Mouse (Mus musculus) limb, embryonic 11.5 days (tissue): ENCODE results near the gene Msh5. TPM values are rescaled to one million over a fixed set of nuclear protein-coding genes. Genes with fewer than 3 reads are reported as not detected.

ENCODE experiments used
- ATAC-seq: fragments of 200-750 bp; cut with Nextera tagmentation; 2 replicates; pipeline ENCODE4 v1.8.0; 2017; ENCODE audit warnings: low read depth; ENCODE audit not compliant: insufficient number of reproducible peaks, low FRiP score, low TSS enrichment
- DNase-seq: peaks from one replicate; pipeline ENCODE4 v3.0.0-alpha.2; 2015; ENCODE audit warnings: low spot score
- H3K27ac ChIP-seq: fragments of 300-500 bp; sonication (generic); replicated peaks from 2 replicates; pipeline ENCODE4 v1.5.1; 2014; ENCODE audit warnings: low read depth, mild to moderate bottlenecking, low read length
- H3K27me3 ChIP-seq: fragments of 300-500 bp; sonication (generic); 2 replicates; pipeline ENCODE4 v1.6.1; 2014; ENCODE audit warnings: mild to moderate bottlenecking, low read length, mixed read lengths; ENCODE audit not compliant: control insufficient read depth, insufficient read depth
- H3K36me3 ChIP-seq: fragments of 300-500 bp; sonication (generic); 2 replicates; pipeline ENCODE4 v1.6.1; 2014; ENCODE audit warnings: mild to moderate bottlenecking, low read length, moderate library complexity, mixed read lengths; ENCODE audit not compliant: control insufficient read depth, insufficient read depth
- H3K4me1 ChIP-seq: fragments of 300-500 bp; sonication (generic); 2 replicates; pipeline ENCODE4 v1.6.1; 2014; ENCODE audit warnings: low read length, mixed read lengths; ENCODE audit not compliant: control insufficient read depth, insufficient read depth
- H3K4me2 ChIP-seq: fragments of 300-500 bp; sonication (generic); 2 replicates; pipeline ENCODE4 v1.6.1; 2014; ENCODE audit warnings: low read depth, mild to moderate bottlenecking, moderate library complexity; ENCODE audit not compliant: severe bottlenecking
- H3K4me3 ChIP-seq: fragments of 300-500 bp; sonication (generic); 2 replicates; pipeline ENCODE4 v1.5.1; 2014; ENCODE audit warnings: low read depth, low read length
- H3K9ac ChIP-seq: fragments of 300-500 bp; sonication (generic); 2 replicates; pipeline ENCODE4 v1.6.1; 2014; ENCODE audit warnings: mild to moderate bottlenecking, low read length
- H3K9me3 ChIP-seq: fragments of 300-500 bp; sonication (generic); 2 replicates; pipeline ENCODE4 v1.6.1; 2016; ENCODE audit warnings: low read length; ENCODE audit not compliant: control insufficient read depth
- WGBS: fragments of 180-500 bp; shearing (Covaris S2); extraction: QIAGEN DNeasy Blood & Tissue Kit; methylation state at CpG from one replicate; pipeline ENCODE4 v1.1.7; 2014; 5-methylcytosine and 5-hydroxymethylcytosine counted together
- polyA plus RNA-seq: library from polyadenylated mRNA; unstranded; fragments of >200 nt; fragmentation: Nextera tagmentation; extraction: Ambion mirVana; gene quantifications from 2 replicates; pipeline ENCODE4 v1.2.1, GENCODE M21; 2014

Msh5 gene
- polyA plus RNA-seq, result 3.5 and 3.7 TPM in 2 replicates

DNA sequence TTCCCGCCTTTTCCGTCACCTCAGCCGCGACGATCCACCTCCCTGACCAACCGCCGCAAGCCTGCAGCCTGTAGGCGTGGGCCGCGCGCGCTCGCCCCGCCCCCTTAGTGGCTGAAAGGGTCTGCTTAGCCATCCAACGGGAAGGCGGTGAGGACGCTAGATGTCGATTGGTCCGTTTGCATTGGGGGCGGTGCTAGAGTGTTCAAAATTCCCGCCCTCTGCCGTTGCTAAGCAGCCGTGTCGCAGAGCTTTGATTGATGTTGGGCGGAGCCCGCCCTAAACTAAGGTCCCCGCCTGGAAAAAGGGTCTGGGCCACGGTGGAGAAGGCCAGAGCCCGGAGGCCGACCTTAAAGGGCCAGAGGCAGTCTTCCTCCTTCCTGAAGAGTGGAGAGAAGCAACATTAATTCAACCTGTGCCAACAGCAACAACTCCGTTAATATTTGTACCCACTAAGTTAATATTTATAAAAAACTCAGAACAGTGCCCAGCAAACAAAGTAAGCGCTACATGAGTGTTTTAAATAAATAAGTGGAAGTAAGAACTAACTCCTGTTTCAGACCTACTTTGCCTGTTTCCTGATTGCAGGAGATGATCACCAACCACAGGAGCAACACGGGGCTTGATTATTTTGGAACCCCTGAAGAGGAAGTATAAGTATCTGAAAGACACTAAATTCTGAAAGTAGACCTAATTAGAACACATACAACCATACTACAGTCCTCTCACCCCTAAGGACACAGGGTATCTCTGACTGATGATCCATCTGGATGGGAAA lies at the start of gene Msh5:
Msh5 (minus strand) TSS at position 65 of the 775 bp plus-strand sequence.
- Histone ChIP-seq H3K4me2 (peak within 1 kb of the TSS; percentile 99), H3K27me3 (no peaks in the 10 kb centered on the region), H3K4me3 (peak within 1 kb of the TSS; percentile 54), H3K4me1 (peaks cover 24% of the 10 kb centered on the region), H3K36me3 (no peaks in the 10 kb centered on the region), H3K9ac (peak within 1 kb of the TSS; percentile 87), H3K9me3 (no peaks in the 10 kb centered on the region), H3K27ac (peak within 1 kb of the TSS; percentile 63)
- DNase-seq (peak; percentile 99), ATAC-seq (peak; percentile 96)
- WGBS, result 3% methylated on average over 33 of the region's 33 CpGs

GRCm38 (mm10) chr17:35094475-35095365 lies 48.2 kb upstream of the Msh5 start:
- Histone ChIP-seq H3K36me3 (peaks cover 16% of the 10 kb centered on the region), H3K27me3 (no peaks in the 10 kb centered on the region), H3K4me1 (no peaks in the 10 kb centered on the region), H3K4me2 (no peak overlapping the region), H3K27ac (no peak overlapping the region), H3K9ac (no peak overlapping the region), H3K4me3 (no peak overlapping the region), H3K9me3 (no peaks in the 10 kb centered on the region)
- WGBS, result 89% methylated on average over 15 of the region's 15 CpGs
- DNase-seq, result no peak
- no peak for ATAC-seq

DNA sequence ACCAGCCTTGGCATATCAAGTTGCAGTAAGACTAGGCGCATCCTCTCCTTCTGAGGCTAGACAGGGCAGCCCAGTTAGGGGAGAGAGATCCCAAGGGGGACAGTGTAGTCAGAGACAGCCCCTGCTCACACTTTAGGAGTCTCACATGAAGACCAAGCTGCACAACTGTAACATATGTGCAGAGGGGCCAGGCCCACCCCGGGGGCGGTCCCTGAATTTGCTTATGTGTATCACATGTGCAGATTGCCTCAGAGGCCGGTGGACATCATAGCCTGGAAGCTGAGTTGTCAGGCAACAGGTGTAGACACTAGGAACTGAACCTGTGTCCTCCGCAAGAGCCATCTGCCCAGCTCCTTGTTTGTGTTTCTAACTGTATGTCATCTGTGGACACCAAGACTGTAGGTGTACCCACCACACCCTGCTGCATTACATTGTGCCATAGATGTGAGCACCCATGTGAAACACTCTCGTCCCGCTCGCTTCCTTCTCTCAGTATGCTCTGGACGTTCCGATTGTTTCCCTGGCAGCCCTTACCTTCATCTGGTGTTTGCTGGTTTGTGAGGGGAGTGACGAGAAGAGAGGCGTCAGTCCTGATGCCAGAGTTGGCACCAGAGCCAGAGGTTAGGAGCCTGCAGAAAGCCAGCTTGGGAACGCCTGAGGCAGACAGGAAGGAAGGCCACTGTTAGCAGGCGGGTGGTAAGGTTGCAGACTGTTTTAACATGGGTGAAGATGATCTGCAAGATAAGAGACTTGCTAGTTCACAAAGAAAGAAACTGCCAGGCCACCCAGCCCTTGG lies 46.1 kb upstream of the Msh5 start:
- Histone ChIP-seq H3K4me3 (no peak overlapping the region), H3K4me2 (no peak overlapping the region), H3K36me3 (peaks cover 9% of the 10 kb centered on the region), H3K9ac (no peak overlapping the region), H3K27me3 (no peaks in the 10 kb centered on the region), H3K4me1 (no peaks in the 10 kb centered on the region), H3K27ac (no peak overlapping the region), H3K9me3 (no peaks in the 10 kb centered on the region)
- WGBS, result 87% methylated on average over 14 of the region's 14 CpGs
- ATAC-seq (no peak), DNase-seq (no peak)

- H3K4me2 ChIP-seq, result peak overlapping the region; percentile 71
- peak overlapping the region; percentile 58; the same call in 1 of the 2 replicates for H3K4me3 ChIP-seq
- no peaks in the 10 kb centered on the region for H3K27me3 ChIP-seq
- H3K9ac ChIP-seq, result peak overlapping the region; percentile 96; the same call in 1 of the 2 replicates
- H3K4me1 ChIP-seq, result no peaks in the 10 kb centered on the region
- 74% methylated on average over 8 of the region's 8 CpGs for whole genome bisulfite sequencing
- ATAC-seq (no peak), DNase-seq (no peak)
- H3K27ac ChIP-seq, result no peak overlapping the region
- peaks cover 3% of the 10 kb centered on the region for H3K36me3 ChIP-seq
- H3K9me3 ChIP-seq, result no peaks in the 10 kb centered on the region
Observed at GRCm38 (mm10) chr17:35090166-35090932, 43.8 kb upstream of the Msh5 start.

GRCm38 (mm10) chr17:35088825-35089644 lies 42.5 kb upstream of the Msh5 start, which contains the start of gene Abhd16a:
Gene Abhd16a (plus strand): TSS chr17:35089263.
- no peaks in the 10 kb centered on the region for H3K27me3 ChIP-seq
- peak; percentile 95 for DNase-seq
- WGBS, result 4% methylated on average over 62 of the region's 67 CpGs
- no peaks in the 10 kb centered on the region; the same call in 1 of the 2 replicates for H3K36me3 ChIP-seq
- ATAC-seq, result peak; percentile 97
- no peaks in the 10 kb centered on the region for H3K4me1 ChIP-seq
- no peaks in the 10 kb centered on the region for H3K9me3 ChIP-seq
- peak within 1 kb of the TSS; percentile 86 for H3K27ac ChIP-seq
- H3K9ac ChIP-seq, result peak within 1 kb of the TSS; percentile 96
- peak within 1 kb of the TSS; percentile 58 for H3K4me3 ChIP-seq
- H3K4me2 ChIP-seq, result peak within 1 kb of the TSS; percentile 71

DNA sequence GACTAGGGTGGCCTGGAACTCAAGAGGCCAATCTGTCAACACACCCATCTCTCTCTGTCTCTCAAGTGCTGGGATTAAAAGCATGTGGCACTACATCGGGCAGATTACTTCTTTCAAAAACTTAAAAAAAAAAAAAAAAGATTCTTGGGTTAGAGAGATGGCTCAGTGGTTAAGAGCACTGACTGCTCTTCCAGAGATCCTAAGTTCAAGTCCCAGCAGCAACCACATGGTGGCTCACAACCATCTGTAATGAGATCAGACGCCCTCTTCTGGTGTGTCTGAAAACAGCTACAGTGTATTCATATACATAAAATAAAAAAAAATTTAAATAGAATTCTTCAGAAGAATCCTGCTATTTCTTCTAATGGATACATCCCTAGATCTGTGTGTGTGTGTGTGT lies 41.6 kb upstream of the Msh5 start:
- no peak overlapping the region for H3K4me2 ChIP-seq
- no peaks in the 10 kb centered on the region for H3K4me1 ChIP-seq
- H3K27ac ChIP-seq, result no peak overlapping the region
- H3K9me3 ChIP-seq, result no peaks in the 10 kb centered on the region
- H3K4me3 ChIP-seq, result no peak overlapping the region
- H3K9ac ChIP-seq, result no peak overlapping the region
- no peaks in the 10 kb centered on the region; the same call in 1 of the 2 replicates for H3K36me3 ChIP-seq
- H3K27me3 ChIP-seq, result no peaks in the 10 kb centered on the region
- no peak for ATAC-seq
- no peak for DNase-seq
- 52% methylated on average over 2 of the region's 2 CpGs for WGBS

DNA sequence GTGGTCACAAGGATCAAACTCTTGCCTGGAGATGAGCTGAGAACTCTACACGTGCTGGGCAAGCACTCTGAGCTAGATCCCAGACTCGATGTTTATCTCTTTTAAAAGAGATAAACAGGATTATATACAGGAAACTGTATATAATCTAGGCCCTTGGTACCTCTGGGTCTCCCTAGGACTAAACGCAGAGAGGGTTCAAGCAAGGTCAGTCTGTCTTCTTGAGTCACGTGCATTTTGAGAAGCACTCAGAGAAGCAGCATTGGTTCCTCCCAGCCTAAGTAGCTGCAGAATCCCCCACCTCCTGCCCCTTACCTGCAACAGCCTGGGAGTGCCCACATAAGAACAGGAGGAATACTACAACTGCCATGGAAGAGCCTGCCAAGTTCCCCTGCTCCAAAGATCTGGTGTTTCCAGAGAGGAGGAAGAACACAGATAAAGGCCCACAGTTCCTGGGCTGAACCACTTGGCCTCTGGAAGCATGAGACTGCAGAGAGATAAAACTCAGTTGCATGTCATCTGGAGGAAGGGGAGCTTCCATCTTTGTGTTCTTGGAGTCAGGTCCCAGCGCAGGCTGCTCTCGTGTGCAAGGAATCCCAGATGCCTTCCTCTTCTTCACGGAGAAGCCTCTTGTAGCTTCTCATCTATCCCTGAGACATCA lies 38.8 kb upstream of the Msh5 start, which contains the start of gene Ly6g6f:
Ly6g6f (minus strand) TSS at position 403 of the 658 bp plus-strand sequence.
- Histone ChIP-seq H3K27ac (no peak within 1 kb of the TSS), H3K9me3 (no peaks in the 10 kb centered on the region), H3K4me1 (no peaks in the 10 kb centered on the region), H3K4me3 (no peak within 1 kb of the TSS), H3K9ac (no peak within 1 kb of the TSS), H3K36me3 (no peaks in the 10 kb centered on the region), H3K4me2 (no peak within 1 kb of the TSS), H3K27me3 (no peaks in the 10 kb centered on the region)
- DNase-seq, result no peak
- 84% methylated on average over 7 of the region's 7 CpGs for WGBS
- ATAC-seq, result no peak
